ENCODE assay signal across 39 mouse cellular contexts in genomic region chr12:105145714-105146113, GRCm38 (mm10). TPM values are rescaled to one million over a fixed set of nuclear protein-coding genes. Genes with fewer than 3 reads are reported as not detected.
"Had no signal": no experiment of that assay in that cellular context is flagged by ENCODE, and none has a peak within 500 bp of the region (broad histone marks: within the 10 kb centered on the region; RNA-seq: fewer than 3 reads in every experiment).

Gene Tcl1b2 (plus strand): TSS chr12:105146014.

- H3K4me1 ChIP-seq: embryonic facial prominence, embryonic 10.5 days; embryonic facial prominence, embryonic 12.5 days; embryonic facial prominence, embryonic 13.5 days; embryonic facial prominence, embryonic 15.5 days; forebrain, embryonic 10.5 days; forebrain, embryonic 12.5 days; forebrain, embryonic 13.5 days; forebrain, embryonic 15.5 days had no signal

- H3K9ac ChIP-seq: embryonic facial prominence, embryonic 12.5 days; embryonic facial prominence, embryonic 13.5 days; embryonic facial prominence, embryonic 15.5 days; forebrain, embryonic 12.5 days; forebrain, embryonic 13.5 days; forebrain, embryonic 15.5 days; forebrain, postnatal 0 days had no signal

- ATAC-seq: forebrain, embryonic 13.5 days; forebrain, embryonic 14.5 days; forebrain, embryonic 15.5 days; forebrain, embryonic 16.5 days; forebrain, postnatal 0 days had no signal

- H3K27me3 ChIP-seq: embryonic facial prominence, embryonic 12.5 days; embryonic facial prominence, embryonic 13.5 days; embryonic facial prominence, embryonic 15.5 days; forebrain, embryonic 12.5 days; forebrain, embryonic 13.5 days; forebrain, embryonic 15.5 days had no signal

- DNase-seq: cerebellum, adult 18-20 months; cerebellum, adult 2 months; cerebellum, adult 8-10 months; cerebellum, adult 9-10 months; cerebellum, adult 9-11 months; cerebellum, postnatal 10 days; cerebellum, postnatal 14 days; cerebellum, postnatal 25 days; cerebellum, postnatal 36 days; embryo, embryonic 11 days; forebrain, postnatal 0 days; gastrocnemius, adult 2 months; gastrocnemius, postnatal 10 days; gastrocnemius, postnatal 14 days; gastrocnemius, postnatal 25 days; gastrocnemius, postnatal 36 days; heart, adult 18-20 months had no signal

- H3K27ac ChIP-seq: embryonic facial prominence, embryonic 10.5 days; embryonic facial prominence, embryonic 12.5 days; embryonic facial prominence, embryonic 13.5 days; embryonic facial prominence, embryonic 15.5 days; forebrain, embryonic 10.5 days; forebrain, embryonic 12.5 days; forebrain, embryonic 13.5 days; forebrain, embryonic 15.5 days; gastrocnemius, adult 2 months had no signal

- H3K36me3 ChIP-seq: embryonic facial prominence, embryonic 10.5 days; embryonic facial prominence, embryonic 12.5 days; embryonic facial prominence, embryonic 13.5 days; embryonic facial prominence, embryonic 15.5 days; forebrain, embryonic 10.5 days; forebrain, embryonic 12.5 days; forebrain, embryonic 15.5 days had no signal

- H3K9me3 ChIP-seq: embryonic facial prominence, embryonic 10.5 days; embryonic facial prominence, embryonic 12.5 days; embryonic facial prominence, embryonic 13.5 days; embryonic facial prominence, embryonic 15.5 days; forebrain, embryonic 10.5 days; forebrain, embryonic 12.5 days; forebrain, embryonic 13.5 days; forebrain, embryonic 15.5 days had no signal

- H3K4me2 ChIP-seq: embryonic facial prominence, embryonic 12.5 days; embryonic facial prominence, embryonic 13.5 days; embryonic facial prominence, embryonic 15.5 days; forebrain, embryonic 12.5 days; forebrain, embryonic 13.5 days; forebrain, embryonic 15.5 days had no signal

- H3K4me3 ChIP-seq: embryonic facial prominence, embryonic 10.5 days; embryonic facial prominence, embryonic 12.5 days; embryonic facial prominence, embryonic 13.5 days; embryonic facial prominence, embryonic 15.5 days; erythroblast, embryonic 14.5 days; forebrain, embryonic 10.5 days; forebrain, embryonic 12.5 days; forebrain, embryonic 13.5 days; forebrain, embryonic 15.5 days; gastrocnemius, adult 2 months had no signal

RNA-seq across cellular contexts. Expression of gene Tcl1b2, which starts in this region (rescaled TPM):
- total RNA-seq: common myeloid progenitor, adult 5-6 weeks; forebrain, postnatal 0 days; gastrocnemius, adult 18-20 months; gastrocnemius, adult 2 months; gastrocnemius, adult 8-10 months; gastrocnemius, postnatal 10 days; gastrocnemius, postnatal 14 days; gastrocnemius, postnatal 25 days; gastrocnemius, postnatal 36 days; gastrocnemius, postnatal 4 days; granulocyte monocyte progenitor cell, adult 5-6 weeks; heart, adult 18-20 months had no signal
- polyA plus RNA-seq: cerebellum, adult 2 months; cortical plate, adult 2 months; embryonic facial prominence, embryonic 10.5 days; embryonic facial prominence, embryonic 11.5 days; embryonic facial prominence, embryonic 12.5 days; embryonic facial prominence, embryonic 13.5 days; embryonic facial prominence, embryonic 14.5 days; embryonic facial prominence, embryonic 15.5 days; erythroblast, embryonic 14.5 days; forebrain, embryonic 10.5 days; forebrain, embryonic 11.5 days; forebrain, embryonic 12.5 days; forebrain, embryonic 13.5 days; forebrain, embryonic 14.5 days; forebrain, embryonic 15.5 days; forebrain, embryonic 16.5 days; forebrain, postnatal 0 days; frontal cortex, adult 2 months; gonadal fat pad, adult 2 months had no signal
